Mouse (Mus musculus): ENCODE data around the gene Cngb1.

Gene Cngb1

GRCm38 (mm10) chr8:95306431-95306830 lies at the start of gene Cngb1:
TSS of gene Cngb1 (minus strand) at chr8:95306585.
- no peak for DNase-seq (ENCODE audit: low spot score in 2 of 2)

- no peak for DNase-seq (ENCODE audit: low spot score in 2 of 2)
These were observed 48.2 kb upstream of the Cngb1 start for GRCm38 (mm10) chr8:95354606-95355005.

DNA sequence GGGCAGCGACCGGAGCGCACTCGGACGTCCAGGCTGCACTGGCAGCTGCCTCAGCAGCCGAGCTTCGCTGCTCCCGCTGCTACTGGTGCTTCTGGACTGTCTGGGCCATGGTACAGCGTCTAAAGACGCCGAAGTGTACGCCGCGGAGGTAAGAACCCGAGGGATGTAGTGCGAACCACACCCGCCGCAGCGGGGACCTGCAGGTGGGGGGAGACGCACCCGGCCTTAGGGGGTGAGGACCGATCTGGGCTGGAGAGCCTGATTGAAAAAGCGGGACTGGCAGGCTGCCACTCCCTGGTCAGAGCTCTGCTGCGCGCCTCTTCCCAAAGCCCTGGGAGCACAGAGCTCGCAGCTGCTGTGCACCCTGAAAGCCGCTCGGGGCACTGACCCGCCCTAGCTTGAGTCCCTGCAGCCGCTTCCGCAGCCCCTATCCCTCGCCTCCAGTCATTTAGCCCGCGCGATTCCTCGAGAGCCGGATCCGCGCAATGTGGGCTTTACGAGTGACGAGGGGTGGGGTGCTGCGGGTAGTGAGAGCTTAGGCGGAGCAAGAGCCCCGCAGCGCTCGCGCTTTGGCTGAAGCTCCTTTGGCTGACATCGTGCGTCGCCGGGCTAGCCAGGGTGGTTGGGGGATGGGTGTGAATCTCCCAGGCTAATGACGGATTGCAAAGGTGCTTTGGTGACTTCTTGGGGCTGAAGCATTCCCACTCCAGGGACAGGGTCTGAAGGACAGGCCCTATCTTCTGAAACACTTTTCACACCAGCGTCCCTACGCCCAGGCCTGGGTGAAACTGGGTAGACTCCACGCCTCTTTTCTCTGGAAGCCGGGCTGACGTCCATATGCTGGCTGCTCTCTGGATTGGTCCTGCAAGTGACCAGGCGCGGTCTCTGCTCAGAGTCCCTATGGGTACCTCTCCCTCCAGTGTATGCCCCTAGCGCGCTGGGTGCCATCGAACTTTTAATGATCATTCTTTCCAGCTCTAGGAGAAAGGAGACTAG lies 46.8 kb upstream of the Cngb1 start:
- no peak for DNase-seq (ENCODE audit: low spot score in 2 of 2)

DNA sequence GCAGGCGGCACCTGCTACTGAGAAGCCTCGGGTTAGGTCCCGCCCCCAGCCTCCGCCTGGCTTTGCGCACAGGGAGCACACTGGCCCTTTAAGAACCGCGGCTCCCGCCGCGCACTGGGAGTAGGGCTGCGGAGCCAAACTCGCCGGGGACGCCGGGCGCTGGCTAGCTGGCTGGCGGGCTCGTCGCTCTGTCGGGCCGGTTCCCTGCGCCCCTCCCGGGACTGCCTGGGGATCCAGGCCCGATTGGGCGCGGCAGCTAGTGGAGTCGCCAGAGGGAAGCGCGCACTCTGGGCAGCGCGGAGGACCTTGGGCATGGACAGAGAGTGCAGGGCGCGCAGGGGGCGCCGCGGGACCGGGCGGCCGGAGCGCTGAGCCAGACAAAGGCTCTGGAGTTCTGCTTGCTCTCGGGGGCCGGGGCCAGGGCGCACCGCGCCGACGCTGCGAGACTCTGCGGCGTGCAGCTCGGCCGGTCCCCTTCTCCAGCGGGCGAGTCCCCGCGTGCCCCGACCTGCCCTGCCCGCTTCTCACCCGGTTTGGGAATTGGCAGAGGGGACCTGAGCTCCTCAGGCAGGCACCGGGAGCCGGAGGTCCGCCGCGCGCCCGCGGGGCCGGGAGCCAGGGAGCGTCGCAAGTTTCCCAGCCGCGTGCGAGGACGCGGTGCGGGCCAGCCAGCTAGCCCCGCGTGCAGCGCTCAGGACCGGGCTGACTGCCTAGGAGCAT lies 45.9 kb upstream of the Cngb1 start, which contains the start of gene Mmp15:
Gene Mmp15, plus strand, starts transcription at position 118 of the 720 bp plus-strand sequence.
- DNase-seq (ENCODE audit: low spot score in 2 of 2): peak in 1 of 2 experiments; percentile 35

DNA sequence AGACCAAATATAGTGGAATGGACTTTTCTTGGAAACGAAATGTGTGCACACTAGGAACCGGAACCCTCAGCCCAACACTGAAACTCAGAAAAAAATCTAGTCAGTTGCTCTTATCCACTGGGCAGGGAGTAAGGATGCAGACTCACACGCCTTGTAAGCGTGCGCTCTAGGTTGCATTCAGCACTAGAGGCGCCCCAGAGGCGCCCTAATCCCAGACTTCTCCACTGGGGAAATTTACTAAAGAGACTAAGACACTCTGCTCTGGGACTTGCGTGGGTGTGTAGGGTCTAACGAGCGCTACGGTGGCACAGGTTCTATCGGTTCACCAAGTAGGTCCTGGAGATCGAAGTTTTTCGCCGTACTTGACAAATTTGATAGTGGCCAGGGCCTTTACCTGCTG lies 45.1 kb upstream of the Cngb1 start:
- DNase-seq (ENCODE audit: low spot score in 2 of 2): no peak

- DNase-seq (ENCODE audit: low spot score in 2 of 2): peak; percentile 57 to 85
These were observed 42.6 kb upstream of the Cngb1 start for GRCm38 (mm10) chr8:95348811-95349630.

DNA sequence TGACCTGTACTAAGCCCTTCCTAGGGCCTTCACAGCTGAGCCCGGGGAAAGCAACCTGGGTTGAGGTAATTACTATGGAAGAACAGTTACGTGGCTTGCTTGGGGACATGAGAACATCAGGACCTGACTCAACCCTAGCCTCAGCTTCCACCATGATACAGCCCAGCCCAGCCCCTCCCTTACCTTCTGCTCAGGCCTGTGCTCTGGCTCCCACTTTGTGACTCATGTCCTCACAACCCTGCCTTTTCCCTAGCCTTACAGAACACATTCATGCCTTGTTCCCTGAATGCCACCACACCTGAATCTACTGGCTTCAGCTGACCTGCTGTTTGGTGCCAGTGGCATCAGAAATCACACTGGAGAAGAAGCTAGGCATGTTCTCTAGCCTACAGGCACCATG lies 42.0 kb upstream of the Cngb1 start:
- no peak for DNase-seq (ENCODE audit: low spot score in 2 of 2)

DNA sequence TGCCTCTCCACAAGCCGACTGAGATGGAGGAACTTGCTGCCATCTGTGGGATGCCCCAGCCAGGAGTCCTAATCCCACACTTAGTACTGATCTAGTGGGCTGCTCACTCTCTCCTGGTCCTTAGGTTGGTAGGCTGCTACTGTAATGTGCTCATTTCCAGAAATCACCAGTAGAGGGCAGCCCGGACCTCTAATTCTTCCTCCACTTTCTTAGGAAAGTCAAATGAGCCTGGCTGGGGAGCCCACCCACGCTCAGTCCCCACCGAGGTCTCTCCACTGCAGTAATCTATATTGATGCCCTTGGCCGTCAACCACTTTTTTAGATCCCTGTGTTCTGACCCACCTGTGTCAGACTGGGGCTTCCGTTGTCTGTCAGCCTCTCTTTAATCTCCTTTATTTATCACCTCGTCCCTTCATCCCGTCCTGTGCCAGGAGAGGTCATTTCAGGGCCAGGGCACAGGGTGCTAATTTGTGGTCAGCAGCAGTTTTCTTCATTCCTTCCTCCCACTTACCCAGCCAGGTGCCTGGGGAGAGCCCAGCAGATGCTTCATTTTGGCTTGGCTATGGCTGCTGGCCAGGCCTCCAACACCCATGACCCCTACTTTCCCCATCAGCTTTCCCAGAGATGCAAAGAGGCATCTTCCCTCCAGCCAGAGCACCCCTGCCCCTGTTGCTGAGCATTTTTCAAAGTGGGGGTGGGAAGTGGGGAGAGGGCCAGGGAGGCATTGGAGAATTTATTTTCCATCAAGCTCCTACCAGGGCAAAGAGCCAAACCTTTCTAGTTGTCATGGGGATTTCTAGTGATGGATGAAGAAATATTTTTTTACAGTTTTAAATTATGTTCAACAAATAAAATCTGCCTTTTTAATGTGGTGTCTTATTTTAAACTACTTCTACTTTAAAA lies 40.5 kb upstream of the Cngb1 start:
- DNase-seq (ENCODE audit: low spot score in 2 of 2): peak in 1 of 2 experiments; percentile 83

DNA sequence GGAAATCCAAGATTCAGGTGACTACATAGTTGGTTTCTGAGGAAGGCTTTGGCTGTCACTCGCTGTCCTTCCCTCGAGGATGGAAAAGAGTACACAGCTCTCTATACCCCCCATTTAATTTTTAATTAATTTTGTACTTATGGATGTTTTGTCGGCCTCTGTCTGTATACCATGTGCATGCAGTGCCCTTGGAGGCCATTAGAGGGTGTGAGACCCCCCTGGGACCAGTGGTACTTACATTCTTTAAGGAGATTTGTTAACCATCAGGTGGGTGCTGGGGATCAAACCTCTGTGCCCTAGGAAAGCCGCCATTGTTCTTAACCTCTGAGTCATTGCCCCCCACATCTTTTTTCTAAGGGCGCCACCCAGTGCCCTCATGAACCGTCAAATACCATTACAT lies 38.3 kb upstream of the Cngb1 start:
- DNase-seq (ENCODE audit: low spot score in 2 of 2): no peak

- no peak for DNase-seq (ENCODE audit: low spot score in 2 of 2)
These were observed 35.3 kb upstream of the Cngb1 start for GRCm38 (mm10) chr8:95341721-95342120.

DNA sequence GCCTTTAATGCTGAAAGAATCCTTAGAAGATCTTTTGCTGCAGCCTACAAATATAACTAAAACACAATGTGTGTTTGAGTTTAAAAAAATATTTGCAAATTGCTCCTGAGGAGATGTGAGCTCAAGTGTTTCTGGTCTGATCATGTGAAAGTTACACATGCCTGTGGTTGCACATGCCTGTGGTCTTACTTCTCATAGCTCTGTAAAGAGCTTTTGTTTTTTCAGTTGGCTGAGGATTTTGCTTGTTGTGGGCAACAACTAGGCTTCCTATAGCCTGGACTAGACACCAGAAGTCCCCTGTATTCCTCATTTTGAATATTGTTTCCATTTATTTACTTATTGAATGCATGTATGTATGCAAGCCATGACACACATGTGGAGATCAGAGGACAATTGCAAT lies 30.0 kb upstream of the Cngb1 start:
- DNase-seq (ENCODE audit: low spot score in 2 of 2): no peak

GRCm38 (mm10) chr8:95335706-95336105 lies 29.3 kb upstream of the Cngb1 start:
- no peak for DNase-seq (ENCODE audit: low spot score in 2 of 2)

- DNase-seq (ENCODE audit: low spot score in 2 of 2): no peak
These were observed 26.2 kb upstream of the Cngb1 start for GRCm38 (mm10) chr8:95332437-95333199.

DNA sequence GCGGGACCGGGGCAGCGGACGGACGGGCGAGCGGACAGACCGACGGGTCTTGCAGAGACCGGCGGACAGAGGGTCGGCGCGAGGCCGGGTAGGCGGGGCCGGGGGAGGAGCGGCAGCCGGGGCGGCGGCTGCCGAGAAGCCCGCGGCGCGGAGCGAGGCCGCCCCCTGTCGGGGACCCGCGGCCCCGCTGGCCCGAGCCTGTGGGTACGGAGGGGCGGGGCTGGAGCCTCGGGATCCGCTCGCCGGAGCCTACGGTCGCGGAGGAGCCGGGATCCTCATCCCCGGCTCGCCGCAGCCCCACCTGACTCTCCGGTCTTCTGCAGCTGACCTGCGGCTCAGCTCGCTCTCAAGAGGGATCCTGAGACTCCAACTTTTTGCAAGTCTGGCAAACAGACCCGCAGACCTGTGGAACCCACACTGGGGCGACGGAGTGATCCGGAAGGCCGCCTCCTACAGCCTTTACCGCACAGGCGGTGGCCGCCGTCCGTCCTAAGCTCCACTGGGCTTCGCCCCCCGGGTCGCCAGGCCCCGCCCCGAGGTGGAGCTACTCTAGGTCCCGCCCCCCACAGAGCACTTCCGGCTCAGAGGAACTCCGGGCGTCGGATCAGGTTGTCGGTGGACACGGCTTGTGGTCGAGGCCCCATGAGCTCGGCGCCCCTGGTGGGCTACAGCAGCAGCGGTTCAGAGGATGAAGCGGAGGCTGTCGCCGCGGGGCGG lies 25.5 kb upstream of the Cngb1 start, which contains the start of the genes Zfp319 and Usb1:
Gene Zfp319, minus strand, starts transcription at position 231 of the 717 bp plus-strand sequence.
Gene Usb1, plus strand, starts transcription at position 565 of the 717 bp plus-strand sequence.
- DNase-seq (ENCODE audit: low spot score in 2 of 2): peak; percentile 83 to 91

DNA sequence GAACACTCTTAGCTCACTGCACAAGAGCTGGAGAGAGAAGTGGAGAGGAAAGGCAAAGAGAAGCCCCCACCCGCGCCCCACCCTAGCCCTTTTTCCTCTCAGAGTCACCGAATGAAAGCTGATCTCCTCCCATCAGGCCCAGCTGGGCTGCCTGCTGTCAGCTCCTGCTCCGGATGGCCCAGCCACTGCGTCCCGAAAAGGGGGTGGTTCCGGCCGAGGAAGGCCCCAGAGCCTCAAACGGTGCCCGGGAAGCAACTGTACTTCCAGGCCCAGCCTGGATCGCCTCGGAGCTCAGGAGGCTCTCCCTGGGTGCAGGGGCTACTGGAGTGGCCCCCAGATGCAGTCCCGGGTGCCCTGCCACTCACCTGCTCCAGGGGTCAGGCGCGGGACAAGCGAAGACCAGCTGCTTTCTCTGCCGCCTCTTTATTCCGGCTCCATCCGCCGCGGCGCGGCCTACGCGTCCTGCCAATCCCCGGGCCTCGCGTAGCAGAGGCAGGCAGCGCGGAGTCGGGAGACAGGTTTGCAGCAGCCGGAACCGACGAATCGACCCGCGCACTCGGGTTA lies 24.9 kb upstream of the Cngb1 start:
- no peak for DNase-seq (ENCODE audit: low spot score in 2 of 2)

- DNase-seq (ENCODE audit: low spot score in 2 of 2): no peak
These were observed 24.0 kb upstream of the Cngb1 start for GRCm38 (mm10) chr8:95330367-95330766.

GRCm38 (mm10) chr8:95327866-95328465 lies 21.6 kb upstream of the Cngb1 start:
- DNase-seq (ENCODE audit: low spot score in 2 of 2): no peak

- no peak for DNase-seq (ENCODE audit: low spot score in 2 of 2)
These were observed 20.4 kb upstream of the Cngb1 start for GRCm38 (mm10) chr8:95326822-95327221.

All from left cerebral cortex, adult 9 months (tissue).